Mouse (Mus musculus): Measurements from ENCODE around the gene Arl3.
A peak's percentile ranks its signal among the peaks of the same experiment; 100 is the strongest.

GRCm38 (mm10) chr19:46499836-46500580, 73.0 kb downstream of the Arl3 start:
- no peak for TF ChIP-seq CTCF (IDR thresholded peaks at IDR 0.05; ENCODE audit: control insufficient read depth, insufficient read depth, insufficient replicate concordance, low read depth, low read length)
- TF ChIP-seq POLR2A (IDR thresholded peaks at IDR 0.05; ENCODE audit: control insufficient read depth, low read depth, low read length), result peak; percentile 16; the same call in 1 of the 2 replicates
